Mouse (Mus musculus) retina, adult 2 months (tissue): Measurements from ENCODE around the gene Wdr43.
"Not testable (repeated sequence)": the region's sequence is repeated elsewhere in the genome, so short reads cannot be mapped to it uniquely, and the experiment has no call there.

Source experiments
- DNase-seq: peaks from one replicate; pipeline ENCODE4 v3.0.0-alpha.2; 2012; ENCODE audit warnings: low read depth, low spot score

Wdr43 gene

GRCm38 (mm10) chr17:71615638-71616318, at the start of gene Wdr43:
Gene Wdr43 (plus strand): TSS chr17:71615895.
- DNase-seq: peak; percentile 79

GRCm38 (mm10) chr17:71579176-71579705, 36.5 kb upstream of the Wdr43 start:
- DNase-seq: no peak

GRCm38 (mm10) chr17:71597881-71598658, 17.6 kb upstream of the Wdr43 start:
- no peak for DNase-seq

GRCm38 (mm10) chr17:71598659-71599554, 16.8 kb upstream of the Wdr43 start:
- peak; percentile 85 for DNase-seq

- DNase-seq: no peak
Measured at GRCm38 (mm10) chr17:71616319-71617032, 781 bp downstream of the Wdr43 start.

GRCm38 (mm10) chr17:71617033-71617362, 1.3 kb downstream of the Wdr43 start:
- no peak for DNase-seq

GRCm38 (mm10) chr17:71617974-71618373, 2.3 kb downstream of the Wdr43 start:
- DNase-seq: no peak

GRCm38 (mm10) chr17:71631806-71632205, 16.1 kb downstream of the Wdr43 start:
- DNase-seq: no peak

- no peak for DNase-seq
Measured at GRCm38 (mm10) chr17:71633350-71633749, 17.7 kb downstream of the Wdr43 start.

GRCm38 (mm10) chr17:71636786-71637185, 21.1 kb downstream of the Wdr43 start:
- no peak for DNase-seq

GRCm38 (mm10) chr17:71637750-71638265, 22.1 kb downstream of the Wdr43 start:
- DNase-seq: no peak

GRCm38 (mm10) chr17:71639056-71639455, 23.4 kb downstream of the Wdr43 start:
- DNase-seq: not testable (repeated sequence)

- no peak for DNase-seq
Measured at GRCm38 (mm10) chr17:71640421-71641085, 24.9 kb downstream of the Wdr43 start.

- DNase-seq: no peak
Measured at GRCm38 (mm10) chr17:71642190-71642589, 26.5 kb downstream of the Wdr43 start.

- DNase-seq: no peak
Measured at GRCm38 (mm10) chr17:71650011-71650410, 34.3 kb downstream of the Wdr43 start.

GRCm38 (mm10) chr17:71652495-71652894, 36.8 kb downstream of the Wdr43 start:
- no peak for DNase-seq

- DNase-seq: no peak
Measured at GRCm38 (mm10) chr17:71652934-71653333, 37.2 kb downstream of the Wdr43 start.

- DNase-seq: no peak
Measured at GRCm38 (mm10) chr17:71657521-71657920, 41.8 kb downstream of the Wdr43 start.

- no peak for DNase-seq
Measured at GRCm38 (mm10) chr17:71658666-71659065, 43.0 kb downstream of the Wdr43 start.

GRCm38 (mm10) chr17:71660390-71660789, 44.7 kb downstream of the Wdr43 start:
- DNase-seq: no peak
